Mouse (Mus musculus): ENCODE measurements around the gene Fam25c. TPM values are rescaled to one million over a fixed set of nuclear protein-coding genes. Genes with fewer than 3 reads are reported as not detected.

Fam25c gene
- total RNA-seq, 1 experiment from 2014 or later = 4.0 TPM

DNA sequence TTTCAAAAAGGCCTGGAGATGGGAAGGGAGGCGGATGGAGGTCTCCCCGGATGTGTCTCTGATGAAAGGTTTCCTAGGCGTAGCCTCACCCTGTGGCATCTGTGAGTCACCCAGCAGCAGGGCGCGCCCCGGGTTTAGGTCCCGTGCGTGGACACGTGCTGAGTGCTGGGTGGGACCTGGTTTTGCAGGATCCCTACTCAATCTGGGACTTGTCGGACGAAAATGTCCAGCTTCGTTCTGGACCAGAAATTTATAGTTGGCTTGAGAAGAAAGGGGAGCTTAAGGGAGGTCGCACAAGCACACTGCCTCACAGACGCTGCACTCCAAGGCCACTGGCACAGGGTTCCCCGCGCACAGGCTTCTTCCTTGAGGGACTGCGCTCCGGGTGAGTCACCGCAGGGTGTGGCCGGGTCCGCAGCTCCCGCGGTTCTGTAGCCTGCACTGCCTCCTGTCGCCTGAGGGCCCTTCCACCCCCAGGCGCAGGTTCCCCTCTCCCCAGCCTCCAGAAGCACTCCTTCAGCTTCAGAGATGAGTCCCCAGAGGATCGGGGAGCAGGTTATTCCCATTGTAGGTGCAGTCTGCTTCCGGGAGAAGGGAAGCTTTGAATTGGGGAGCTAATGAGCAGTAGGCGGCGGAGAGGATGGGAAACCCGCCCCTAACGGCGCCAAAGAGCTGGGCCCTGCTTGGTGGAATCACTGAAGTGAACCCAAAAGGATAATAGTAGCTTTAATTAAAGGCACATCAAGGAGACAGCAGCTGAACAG lies 8.4 kb upstream of the Fam25c start:
- DNase-seq = peak; percentile 91

- peak; percentile 85 for DNase-seq
Observed at GRCm38 (mm10) chr14:34362726-34363445, 7.7 kb upstream of the Fam25c start.

GRCm38 (mm10) chr14:34362135-34362534 lies 6.9 kb upstream of the Fam25c start:
- DNase-seq = no peak

DNA sequence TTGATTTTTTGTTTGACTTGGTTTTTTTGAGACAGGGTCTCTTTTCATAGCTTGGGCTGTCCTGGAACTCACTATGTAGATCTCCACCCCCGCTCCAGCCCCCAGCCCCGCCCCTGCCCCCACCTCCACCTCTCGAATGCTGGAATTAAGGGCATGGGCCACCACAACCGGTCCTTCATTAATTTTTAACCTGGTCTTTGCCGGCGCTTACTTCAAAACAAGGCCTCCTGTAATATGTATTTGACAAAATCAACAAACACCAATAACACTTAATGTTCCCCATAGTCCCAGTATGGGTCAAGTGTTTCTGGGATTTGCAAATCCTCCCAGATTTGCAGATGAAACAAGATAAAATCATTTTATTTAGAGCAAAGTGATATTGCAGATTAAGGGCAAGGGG lies 5.0 kb upstream of the Fam25c start:
- DNase-seq = no peak

DNA sequence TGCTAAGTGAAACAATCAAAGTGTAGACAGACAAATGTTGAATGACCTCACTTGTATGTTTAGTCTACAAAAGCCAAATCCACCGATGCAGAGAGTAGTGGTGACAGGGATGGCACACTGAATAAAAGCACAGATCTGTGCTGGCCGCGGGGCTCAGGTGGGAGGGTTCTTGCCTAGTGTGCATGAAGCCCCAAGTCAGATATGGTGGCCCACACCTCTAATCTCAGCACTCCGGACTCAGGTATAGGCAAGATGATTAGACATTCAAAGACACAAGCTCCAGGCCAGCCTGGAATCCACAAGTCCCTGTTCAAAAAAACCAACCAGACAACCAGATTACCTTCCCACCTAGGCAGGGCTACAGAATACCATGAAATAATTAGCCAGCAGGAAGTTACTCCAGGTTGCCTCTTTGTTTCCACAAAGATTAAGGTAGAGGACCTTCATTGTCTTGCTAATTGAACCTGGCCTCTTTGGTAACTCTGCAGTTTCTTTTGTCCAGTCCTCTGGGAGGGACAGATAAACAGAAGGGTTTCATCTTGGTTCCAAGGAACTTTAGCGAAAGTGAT lies 4.5 kb upstream of the Fam25c start:
- DNase-seq = no peak

DNA sequence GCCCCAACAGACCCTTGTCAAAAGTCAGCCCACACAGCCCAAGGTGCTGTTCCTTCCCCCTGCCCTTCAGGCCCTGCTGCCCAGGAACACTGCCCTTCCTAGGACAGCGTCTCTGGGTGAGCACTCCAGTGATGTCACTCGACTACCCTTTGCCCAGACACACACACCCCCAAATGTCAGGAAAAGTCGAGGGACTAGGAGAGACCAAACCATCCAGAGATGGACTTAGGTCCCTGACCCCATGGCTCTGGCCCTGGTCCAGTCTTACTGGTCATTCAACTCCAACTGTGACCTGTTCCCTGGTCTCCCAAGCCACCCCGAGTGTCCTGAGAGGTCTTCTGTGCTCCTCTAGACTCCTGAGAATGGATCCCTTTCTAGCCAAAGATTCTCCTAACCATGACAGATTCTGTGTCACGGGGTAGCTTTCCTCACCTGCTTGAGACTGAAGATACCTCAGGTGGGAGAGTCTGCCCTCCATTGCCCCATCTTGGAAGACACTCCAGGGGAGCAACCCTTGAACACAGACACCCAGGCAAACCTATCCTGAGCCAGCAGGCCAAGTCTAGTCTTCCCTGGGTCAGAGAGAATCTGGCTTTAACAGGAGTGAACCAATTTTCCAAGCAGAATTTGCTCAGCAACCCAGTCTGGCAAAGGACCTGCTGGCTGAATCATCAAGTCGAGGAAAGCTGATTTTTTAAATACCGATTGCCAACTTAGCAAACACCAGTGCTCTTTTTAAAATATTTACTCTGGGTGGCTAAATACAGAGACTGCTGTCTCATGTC lies 2.6 kb upstream of the Fam25c start:
- DNase-seq = no peak

DNA sequence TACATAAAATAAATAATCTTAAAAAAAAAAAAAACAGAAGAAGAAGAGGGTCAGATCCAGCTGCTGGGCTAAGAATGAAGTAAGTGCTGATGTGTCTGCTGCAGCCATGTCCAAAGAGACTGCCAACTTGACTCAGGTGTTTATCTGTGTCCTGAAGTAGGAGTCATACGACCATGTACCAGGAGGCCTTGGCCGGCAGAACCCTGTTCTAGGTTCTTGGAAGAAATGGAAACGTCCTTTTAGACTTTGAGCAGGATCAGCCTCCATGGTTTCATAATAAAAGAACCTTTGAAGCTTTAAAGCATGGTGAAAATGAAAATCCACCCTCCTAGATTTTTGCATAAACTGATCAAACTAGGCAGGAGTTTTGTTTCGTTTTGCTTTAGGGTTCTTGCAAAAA lies 777 bp downstream of the Fam25c start:
- no peak for DNase-seq

DNA sequence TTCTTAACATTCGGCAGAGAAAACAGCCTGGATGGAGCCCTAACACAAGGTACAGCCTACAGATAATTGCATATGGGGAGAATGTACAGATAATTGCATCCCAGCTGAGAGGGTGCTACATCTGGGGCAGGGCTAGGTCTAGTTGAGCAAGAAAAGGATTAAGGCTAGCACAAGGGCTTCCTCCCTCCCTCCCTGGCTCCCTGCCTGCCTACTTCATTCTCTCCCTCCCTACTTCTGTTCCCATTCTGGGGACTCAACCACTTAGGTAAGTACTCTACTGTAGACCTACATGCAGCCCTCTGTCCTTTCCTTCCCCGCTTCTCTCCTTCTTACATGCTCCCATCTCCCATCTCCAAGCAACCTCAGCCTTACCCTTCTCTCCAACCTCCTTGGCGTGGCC lies 1.9 kb downstream of the Fam25c start:
- DNase-seq = no peak

DNA sequence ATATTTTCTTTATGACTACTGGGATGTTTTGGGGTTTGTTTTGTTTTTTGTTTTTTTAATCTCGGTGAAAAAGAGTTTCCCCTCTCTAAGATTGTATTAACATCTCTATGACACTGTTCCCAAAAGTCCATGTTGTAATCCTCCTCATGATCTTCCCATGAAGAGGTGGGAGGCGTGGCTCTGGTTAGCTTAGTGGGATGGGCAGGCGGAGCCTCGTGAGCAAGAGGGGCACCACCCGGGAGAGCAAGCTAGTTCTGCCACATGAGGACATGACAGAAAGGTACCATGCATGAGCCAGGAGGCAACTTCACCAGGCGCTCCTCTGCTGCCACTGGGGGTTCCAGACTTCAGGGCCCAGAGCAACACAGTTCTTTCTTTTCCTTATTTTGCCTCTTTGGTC lies 2.7 kb downstream of the Fam25c start:
- DNase-seq = no peak

GRCm38 (mm10) chr14:34351660-34352059 lies 3.6 kb downstream of the Fam25c start:
- DNase-seq = no peak

DNA sequence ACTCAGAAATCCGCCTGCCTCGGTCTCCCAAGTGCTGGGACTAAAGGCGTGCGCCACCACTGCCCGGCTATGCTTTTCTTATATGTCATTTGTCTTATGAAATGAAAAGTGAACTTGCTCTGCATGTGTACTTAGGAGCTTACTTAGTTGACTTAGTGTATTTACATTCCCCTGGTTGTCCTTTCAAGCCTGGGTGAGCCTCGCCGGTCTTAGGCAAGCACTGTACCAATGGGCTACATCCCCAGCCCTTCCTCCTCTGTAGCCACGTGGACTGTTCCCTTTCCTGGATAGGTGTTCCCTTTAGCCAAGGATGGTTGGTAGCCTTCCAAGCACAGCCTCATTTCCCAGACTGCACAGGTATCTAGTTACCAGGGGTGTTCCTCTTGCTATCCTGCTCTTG lies 6.2 kb downstream of the Fam25c start:
- no peak for DNase-seq

GRCm38 (mm10) chr14:34348301-34348700 lies 6.9 kb downstream of the Fam25c start:
- DNase-seq = no peak

DNA sequence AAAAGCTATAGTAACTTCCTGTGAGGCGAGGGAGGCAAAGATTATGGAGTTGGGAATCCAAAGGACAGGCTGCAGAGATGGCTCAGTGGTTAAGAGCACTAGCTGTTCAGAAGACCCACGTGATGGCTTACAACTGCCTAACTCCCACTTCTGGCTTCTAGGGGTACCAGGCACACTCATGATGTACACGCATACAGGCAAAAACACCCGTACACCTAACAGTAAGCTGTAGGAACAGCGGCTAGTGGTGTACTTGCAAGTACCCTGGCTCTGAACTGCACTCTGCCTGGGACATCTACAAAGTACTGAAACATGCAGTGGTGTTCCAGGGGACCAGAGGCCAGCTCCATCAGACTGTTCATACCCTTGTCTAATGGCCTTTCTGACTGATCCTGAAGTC lies 8.1 kb downstream of the Fam25c start:
- DNase-seq = no peak

GRCm38 (mm10) chr14:34345771-34346566 lies 9.3 kb downstream of the Fam25c start:
- no peak for DNase-seq

DNA sequence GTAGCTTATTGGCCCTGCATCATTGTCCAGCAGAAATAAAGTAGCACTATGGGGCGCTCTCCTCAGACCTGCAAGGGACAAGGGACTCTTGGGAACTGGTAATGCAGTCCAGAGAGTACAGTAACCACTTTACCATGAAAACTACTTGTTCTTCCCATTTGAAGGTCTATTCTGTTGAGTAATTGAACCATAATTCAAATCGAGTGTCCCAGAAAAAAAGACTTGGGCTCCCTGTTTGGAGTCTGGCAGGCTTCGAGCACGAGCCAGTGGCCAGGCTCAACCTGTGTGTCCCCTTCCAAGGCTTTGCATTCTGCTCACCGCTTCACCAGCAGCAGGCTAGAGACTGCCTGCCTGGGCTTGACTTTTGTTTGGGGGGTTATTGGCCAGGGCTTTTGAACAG lies 10.9 kb downstream of the Fam25c start:
- peak; percentile 27 for DNase-seq

DNA sequence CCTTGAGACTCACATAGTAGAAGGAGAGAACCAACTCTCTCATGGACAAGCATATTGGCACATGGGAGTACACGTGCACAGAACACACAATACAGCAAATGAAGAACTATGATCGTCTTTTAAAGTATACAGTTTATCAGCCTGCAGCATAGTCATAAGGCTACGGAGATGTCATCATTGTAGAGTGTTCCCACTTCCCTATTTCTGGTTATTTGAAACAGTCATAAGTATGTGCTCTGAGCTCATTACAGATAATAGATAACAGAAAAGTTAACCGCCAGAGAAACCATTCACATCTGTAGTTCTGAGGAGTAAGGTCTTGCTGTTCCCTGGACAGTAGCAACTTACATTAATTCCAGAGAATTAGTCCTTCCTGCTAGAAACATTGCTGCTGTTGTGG lies 12.2 kb downstream of the Fam25c start:
- no peak for DNase-seq

GRCm38 (mm10) chr14:34341993-34342392 lies 13.2 kb downstream of the Fam25c start:
- DNase-seq = no peak

GRCm38 (mm10) chr14:34339446-34339845 lies 15.8 kb downstream of the Fam25c start:
- DNase-seq = no peak

- no peak for DNase-seq
Observed at GRCm38 (mm10) chr14:34332476-34332875, 22.8 kb downstream of the Fam25c start.

DNA sequence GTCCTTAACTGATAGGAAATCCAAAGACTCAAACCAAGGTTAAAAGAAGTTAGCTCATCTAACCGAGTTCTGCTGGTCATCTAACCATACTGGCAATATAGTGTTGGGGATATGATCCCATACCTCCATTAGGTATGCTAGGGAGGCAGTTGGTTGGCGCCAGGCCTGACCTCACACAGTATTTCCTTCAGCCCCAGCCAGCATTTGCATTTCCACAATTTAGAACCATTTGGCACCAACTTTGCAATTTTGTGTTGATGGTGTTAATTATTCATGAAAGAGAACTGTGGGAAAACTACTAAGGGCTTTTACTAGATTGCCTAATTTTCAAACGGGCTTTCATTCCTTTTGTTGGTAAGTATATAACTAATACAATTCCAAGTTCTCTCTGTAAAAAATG lies 23.3 kb downstream of the Fam25c start:
- DNase-seq = no peak

- DNase-seq = no peak
Observed at GRCm38 (mm10) chr14:34330657-34331158, 24.5 kb downstream of the Fam25c start.

- DNase-seq = no peak
Observed at GRCm38 (mm10) chr14:34327618-34328017, 27.6 kb downstream of the Fam25c start.

All from adrenal gland, postnatal 14 days (tissue).